Mouse (Mus musculus): Measurements from ENCODE around the gene Pbx1.

Gene Pbx1

DNA sequence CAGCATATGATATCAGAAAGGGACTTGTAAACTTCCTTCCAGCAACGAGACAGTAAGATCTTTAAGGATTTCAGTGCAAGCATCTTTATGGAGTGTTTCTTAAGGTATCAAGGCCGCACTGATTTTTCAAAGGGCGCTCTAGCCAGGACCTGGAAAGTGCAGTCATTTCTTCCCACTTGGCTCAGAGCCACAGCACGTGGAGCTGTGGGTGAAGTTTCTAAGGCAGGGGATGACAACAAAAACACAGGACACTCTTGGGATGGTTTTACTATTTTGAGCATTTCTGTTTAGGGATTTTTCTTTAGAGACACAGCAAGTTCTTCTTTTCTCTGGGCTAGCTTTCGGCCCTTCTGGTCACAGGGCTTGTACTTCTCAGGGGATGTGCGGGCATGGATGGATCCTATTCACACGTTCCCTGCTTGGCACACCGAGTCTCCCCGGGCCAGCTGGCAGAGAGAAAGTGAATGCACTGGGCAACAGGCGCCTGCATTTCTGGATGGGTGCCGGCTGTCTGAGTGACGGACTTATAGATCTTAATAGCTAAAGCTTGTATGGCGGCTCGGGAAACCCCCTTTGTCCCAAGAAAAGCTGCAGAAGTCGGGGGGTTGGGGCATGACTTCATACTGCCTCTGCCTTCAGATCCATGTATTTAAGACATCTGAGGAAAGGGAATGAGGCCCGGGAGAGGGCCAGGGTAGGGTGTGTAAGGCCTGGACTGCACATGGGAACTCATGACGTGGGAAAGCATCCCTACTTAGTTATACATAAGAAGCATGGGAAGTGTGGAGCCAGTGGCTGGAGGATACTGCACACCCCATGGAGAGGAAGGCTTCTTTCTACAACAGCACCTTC is 215.9 kb downstream of the Pbx1 start:
- DNase-seq = no peak

GRCm38 (mm10) chr1:168215468-168215867 is 216.6 kb downstream of the Pbx1 start:
- no peak for DNase-seq

DNA sequence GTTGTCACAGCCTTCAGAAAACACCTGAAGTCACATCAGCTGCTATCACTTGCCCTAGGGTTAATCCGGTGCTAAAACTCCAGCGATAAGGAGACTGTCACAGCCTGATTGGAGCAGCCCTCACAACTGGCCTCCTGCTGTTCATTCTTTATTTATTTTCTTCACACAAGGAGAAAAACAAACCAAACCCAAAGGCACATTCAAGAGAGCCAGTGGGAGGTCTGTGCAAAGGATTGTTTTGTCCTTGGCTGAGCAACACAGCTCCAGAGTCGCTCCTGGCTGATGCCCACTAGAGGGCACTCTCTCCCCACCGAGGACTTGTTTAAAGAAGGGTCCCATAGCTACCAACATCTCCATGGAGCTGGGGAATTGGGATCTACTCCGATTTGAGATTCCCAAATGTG is 218.0 kb downstream of the Pbx1 start:
- DNase-seq = peak; percentile 56

- no peak for DNase-seq
These were observed 218.5 kb downstream of the Pbx1 start for GRCm38 (mm10) chr1:168213595-168213994.

GRCm38 (mm10) chr1:168210401-168210800 is 221.7 kb downstream of the Pbx1 start:
- DNase-seq = no peak

DNA sequence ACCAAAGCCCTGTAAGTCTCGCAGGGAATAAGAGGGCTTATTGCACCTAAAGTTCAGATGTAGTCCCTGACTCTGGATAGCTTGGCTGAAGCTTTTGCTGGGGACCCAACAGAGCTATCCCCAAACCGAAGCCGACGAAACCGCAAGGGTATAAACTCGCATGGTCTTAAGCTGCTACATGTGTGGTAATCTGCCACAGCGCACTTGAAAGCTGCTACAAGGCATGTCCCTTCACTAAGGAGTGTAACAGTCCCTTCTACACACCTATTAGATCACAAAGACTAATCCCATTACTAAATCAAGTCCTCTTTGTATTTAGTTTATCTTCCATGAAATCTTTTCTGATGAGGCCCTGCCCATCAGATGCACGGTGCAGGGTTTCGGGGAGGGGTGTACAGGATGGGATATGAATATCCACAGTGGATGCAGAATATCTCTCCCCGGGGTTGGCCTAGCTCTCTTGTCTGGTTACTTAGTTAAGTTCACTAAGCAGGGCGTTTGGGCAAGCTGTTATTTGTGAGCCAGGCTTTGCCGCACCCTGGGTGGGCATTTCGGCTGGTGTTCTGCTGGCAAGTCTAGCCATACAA is 231.4 kb downstream of the Pbx1 start:
- DNase-seq = no peak

GRCm38 (mm10) chr1:168198276-168198675 is 233.8 kb downstream of the Pbx1 start:
- DNase-seq = no peak

DNA sequence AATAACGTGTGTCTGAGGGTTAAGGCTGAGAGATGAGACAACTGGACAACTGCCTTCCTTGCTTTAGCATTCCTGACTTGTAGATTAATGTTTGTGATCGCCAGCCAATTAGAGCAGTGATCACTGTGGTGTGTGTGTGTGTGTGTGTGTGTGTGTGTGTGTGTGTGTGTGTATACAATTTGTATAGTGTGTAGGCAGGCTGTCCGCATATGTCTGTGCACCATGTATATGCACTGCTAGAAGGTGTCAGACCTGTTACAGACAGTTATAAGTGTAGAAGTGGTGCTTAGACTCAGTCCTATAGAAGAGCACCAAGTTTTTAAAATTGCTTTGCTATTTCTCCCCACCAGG is 234.2 kb downstream of the Pbx1 start:
- DNase-seq = no peak

- no peak for DNase-seq
These were observed 234.7 kb downstream of the Pbx1 start for GRCm38 (mm10) chr1:168197195-168197907.

GRCm38 (mm10) chr1:168193364-168193763 is 238.7 kb downstream of the Pbx1 start:
- DNase-seq = no peak

GRCm38 (mm10) chr1:168182816-168183215 is 249.3 kb downstream of the Pbx1 start:
- no peak for DNase-seq

- DNase-seq = no peak
These were observed 251.2 kb downstream of the Pbx1 start for GRCm38 (mm10) chr1:168180622-168181441.

DNA sequence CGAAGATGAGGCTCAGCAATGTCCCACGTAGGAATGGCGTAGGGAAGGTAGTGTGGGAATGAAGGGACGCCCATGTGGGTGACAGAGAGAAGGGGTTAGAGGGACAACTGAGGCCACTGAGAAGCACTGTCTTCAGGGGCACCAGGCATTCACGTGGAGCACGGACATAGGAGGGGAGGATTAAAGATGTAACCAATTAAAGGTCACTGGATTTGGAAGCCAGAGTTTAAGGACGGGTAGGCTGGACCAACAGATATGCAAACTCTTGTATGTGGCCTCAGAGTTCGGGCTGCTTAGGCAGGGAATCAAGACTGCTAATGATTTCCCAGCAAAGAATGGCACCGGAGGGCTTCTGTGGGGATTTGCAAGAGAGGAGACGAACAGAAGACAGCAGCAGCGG is 252.4 kb downstream of the Pbx1 start:
- DNase-seq = no peak

- DNase-seq = no peak
These were observed 253.5 kb downstream of the Pbx1 start for GRCm38 (mm10) chr1:168178611-168179010.

DNA sequence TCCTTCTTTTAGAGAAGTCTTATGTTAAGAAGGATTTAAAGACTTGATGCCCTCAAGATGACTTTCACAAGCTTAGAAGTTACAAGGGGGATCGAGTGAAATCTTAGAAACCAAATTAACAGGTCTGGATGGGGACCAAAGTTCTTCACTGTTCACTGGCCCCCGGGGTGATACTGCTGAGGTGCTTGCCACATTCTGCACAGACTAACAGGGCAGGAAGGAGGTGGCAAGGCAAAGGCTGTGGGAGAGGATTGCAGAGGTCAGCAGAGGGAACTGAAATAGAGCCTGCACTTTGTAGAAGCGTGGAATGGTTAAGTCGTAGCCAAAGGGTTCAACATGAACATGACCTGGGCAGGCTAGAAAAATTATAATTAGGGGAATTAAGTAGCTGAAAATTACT is 256.5 kb downstream of the Pbx1 start:
- no peak for DNase-seq

DNA sequence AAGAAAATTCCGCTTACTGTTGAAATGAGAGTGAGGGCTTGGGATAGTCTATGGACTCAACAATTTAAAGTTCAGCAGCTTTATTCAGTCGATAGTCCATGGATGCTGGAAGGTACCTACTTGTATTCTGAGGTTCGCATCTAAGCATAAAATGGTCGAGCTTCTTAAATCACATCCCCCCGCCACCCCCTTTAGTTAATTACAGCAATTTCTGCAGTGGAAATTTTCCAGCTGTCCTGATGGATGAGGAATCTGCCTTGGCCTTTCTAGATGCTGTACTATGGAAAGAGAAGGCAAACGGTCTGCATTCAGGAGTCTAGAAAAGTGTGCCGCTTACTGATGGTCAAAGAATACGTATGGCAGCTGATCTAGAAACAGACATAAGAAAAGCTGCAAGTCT is 262.3 kb downstream of the Pbx1 start:
- no peak for DNase-seq

DNA sequence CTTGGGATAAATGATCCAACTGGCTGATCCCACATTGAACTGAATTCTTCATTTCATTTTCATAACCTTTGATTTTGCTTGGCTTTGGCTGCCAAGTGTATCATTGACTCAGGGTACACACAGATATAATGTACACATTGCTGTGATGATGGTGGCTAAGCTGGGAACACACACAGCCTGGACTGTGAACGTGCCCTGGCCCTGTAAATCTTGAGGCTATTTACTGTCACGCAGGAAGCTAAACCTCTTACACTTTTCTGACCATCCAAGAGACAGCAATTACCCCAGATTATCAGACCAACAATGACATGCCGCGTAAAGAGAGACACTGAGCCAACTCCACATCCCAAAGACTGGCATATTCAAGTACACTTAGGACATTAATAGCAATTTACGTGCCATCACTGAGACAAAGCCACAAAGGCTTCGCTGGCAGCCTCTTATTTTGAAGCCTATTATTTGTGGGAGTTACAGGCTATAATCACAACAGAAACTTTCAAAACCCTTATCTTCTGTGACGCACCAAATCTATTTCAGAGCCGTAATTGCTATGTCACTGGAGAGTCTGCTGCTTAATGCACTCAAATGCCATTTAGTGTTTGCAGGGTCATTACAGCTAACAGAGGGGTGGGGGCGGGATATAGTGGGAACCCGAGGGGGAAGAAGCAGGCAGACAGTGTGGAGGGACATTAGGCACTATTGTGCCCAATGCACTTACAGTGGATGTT is 262.9 kb downstream of the Pbx1 start:
- DNase-seq = no peak

GRCm38 (mm10) chr1:168167781-168168180 is 264.3 kb downstream of the Pbx1 start:
- no peak for DNase-seq

DNA sequence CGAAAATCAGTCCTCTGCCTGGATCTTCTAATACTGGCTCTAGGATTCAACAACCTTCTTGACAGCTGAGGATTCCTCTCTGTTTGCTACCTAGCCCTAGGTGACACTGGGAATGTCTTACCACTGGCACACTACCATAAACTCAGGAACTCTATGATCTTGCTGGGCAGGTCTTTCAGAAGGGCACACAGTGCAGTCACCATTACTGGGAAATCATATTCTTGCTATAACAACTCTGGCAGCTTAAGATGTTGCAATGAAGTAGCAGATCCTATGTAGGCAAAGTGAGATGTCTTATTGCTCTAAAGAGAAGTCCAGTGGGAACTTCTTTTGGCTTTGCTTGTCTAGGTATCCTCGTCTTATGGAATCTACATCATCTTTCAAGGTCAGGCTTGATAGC is 265.2 kb downstream of the Pbx1 start:
- no peak for DNase-seq

DNA sequence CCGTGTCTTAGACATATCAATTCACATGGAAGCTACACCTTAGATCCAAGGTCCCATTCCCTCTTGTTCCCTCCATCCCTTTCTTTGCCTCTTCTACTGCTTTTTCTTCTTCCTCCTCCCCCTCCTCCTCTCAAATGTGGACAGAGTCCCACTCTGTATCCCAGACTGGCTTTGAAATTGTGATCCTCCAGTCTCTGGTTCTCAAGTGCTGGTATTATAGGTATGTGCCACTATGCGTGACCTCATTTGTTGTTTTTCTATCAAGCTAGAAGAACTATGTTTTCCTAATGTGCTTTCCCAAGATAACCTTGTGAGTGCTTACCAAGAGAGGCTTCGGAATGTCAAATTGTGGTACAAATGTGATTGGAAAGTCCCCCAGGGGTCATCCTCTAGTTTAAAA is 267.1 kb downstream of the Pbx1 start:
- DNase-seq = no peak

DNA sequence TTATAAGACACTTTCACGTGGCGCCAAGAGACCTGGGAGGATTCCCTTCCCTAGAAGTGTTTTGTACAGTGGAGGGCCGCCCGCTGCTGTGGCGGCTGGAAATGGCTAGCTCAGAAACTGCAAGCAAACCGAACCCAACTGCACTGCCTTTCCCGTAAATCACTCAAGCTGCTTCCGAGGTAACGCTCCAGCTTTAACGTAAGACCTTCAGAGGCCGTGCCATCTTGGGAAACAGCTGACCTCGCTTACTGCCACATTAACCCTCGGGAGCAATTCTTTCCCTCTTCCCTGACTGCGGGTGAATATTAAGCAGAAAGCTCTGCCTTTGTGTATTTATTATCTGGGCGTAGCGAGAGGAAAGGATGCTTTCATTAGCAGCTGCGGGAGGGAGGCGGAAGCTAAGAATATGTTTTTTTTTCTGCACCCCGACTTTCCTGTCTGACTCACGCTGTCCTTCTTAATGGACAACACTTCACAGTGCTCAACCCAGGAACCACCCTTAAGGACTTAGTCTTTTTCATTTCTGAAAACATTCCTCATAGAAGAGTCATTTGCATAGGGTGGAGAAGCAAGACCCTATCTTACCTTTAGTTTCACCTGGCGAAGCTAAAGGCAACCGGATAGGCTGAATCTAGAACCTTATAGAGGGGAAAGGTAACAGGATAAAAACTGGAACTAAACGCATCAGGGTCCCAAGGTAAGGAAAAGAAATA is 268.4 kb downstream of the Pbx1 start:
- DNase-seq = no peak

Data from thymus, postnatal 4 days (tissue).